Mouse (Mus musculus) heart, adult 9 months (tissue): Measurements from ENCODE around the gene Atp13a2.

Experiments used
- DNase-seq, 2 experiments: peaks; one replicate each; pipeline ENCODE4 v3.0.0; 2022; ENCODE audit warnings: low spot score in 2 of 2

The Atp13a2 gene

DNA sequence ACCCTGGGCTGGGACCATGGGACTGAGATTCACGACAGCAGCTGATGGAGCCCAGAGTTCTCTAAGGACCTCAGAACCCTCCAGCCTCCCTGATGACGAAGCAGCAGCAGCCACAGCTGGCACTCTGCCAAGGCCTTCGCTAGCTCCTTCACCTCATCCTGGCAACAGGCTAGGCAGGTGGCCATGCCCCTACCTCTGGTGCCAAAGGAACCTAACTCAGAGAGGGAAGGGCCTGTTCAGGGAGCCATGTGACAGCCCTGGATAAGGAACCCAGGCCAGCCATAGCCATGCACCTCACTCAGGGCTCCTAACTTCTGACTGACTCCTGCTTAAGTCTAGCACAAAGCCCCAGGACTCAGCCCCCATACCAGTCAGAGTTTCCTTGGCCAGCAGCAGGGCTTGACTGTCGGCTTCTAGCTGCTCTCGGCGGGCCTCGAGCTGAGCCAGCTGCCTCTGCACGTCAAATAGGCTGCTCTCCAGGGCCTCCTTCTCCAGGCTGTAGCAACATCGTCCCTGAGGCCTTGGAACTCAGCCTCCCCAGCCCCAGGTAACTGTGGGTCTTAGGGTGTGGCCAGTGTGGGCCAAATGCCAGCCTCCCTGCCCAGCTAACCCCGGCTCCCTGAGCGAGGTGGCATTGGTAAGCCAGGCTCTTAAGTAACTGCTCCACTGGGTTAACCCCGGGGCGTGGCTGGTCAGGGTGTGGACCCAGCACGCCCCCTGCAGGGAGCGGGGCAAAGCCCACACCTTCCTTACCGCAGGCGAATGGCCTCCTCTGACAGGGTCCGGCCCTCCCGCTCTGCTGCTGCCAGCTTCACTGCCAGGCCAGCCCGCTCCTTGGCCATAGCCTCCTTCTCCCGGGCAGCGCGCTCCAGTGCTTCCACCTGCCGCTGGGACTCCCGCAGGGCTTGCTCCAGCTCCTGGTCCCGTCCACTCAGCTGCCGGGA lies 47.2 kb downstream of the Atp13a2 start:
- no peak for DNase-seq

DNA sequence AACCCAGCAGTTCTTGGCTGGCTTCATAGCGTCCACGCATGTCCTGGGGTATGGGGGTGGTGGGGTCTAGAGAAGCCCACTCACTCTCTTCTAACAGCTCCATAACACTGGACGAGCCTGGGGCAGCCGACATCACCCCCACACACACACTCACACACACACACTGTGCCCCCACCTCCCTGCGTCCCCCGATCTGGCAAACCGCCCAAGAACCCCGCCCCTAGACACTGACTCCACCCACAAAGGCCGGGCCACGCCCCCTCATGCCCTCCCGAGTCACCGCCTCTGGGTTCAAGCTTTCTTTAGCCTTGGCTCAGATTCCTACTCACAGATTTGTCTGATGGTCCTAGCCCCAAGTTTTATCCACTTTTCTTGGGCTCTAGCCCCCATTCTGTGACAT lies 54.4 kb downstream of the Atp13a2 start:
- DNase-seq, result no peak

DNA sequence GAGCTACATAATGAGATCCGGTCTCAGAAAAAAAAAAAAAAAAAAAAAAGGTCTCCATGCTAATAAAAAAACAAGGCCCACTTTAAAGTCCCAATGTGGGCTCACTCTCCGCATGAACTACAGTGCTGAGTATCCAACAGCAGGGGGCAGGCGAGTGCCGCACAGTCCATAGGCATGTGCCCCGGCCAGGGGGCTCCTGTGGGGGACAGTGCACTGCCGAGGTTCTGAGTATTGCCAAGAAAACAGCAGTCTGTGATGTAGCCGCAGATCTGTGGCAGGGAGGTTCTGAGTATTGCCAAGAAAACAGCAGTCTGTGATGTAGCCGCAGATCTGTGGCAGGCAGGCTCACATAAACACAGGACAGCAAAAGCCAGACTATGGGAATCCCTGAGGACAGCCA lies 58.1 kb downstream of the Atp13a2 start:
- no peak for DNase-seq

DNA sequence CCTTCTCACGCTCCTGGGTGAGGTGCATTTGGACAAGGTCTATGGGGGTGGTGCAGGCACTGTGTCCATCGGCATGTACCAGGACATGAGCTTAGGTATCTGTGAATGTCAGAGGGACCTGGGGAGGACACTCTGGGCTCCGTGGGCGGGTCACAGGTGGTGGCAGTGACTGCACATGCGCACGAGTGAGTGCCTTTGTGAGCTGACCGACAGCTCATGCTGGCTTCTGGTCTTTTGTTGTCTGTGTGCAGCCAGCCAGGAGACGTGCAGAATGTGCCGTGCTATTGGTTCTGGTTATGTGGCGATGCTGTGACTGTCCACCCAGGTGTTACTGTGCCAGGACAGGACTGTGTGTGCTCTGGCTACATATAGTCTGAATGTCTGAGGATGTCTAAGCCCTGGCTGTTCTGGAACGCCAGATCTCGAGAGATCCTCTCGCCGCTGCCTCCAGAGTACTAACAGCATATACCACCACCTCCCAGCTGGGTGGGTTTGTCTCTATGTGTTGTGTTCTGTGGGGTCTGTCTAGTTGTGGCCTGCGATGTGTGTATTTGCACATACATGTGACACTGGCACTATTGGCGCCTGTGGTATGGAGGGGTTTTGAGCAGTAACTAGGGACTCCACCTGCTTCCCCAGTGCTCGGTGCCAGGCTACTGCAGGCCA lies 62.3 kb downstream of the Atp13a2 start:
- DNase-seq, result no peak

DNA sequence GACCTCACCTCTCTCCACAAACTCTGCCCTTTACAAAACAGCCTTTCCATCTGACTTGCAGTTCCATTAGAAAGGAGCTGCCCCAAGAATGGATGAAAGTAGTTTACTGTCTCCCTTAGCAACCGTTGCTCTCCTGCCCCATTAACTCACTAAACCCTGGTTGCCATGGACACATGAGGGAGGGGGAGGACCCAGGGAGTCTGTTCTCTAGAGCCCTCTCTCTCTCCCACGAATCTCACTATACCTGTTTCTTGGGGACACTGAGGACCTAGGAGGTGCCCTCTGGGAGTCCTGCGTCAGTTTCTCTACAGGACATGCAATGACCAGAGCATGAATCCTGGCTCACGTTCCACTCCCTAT lies 62.8 kb downstream of the Atp13a2 start:
- DNase-seq, result no peak

DNA sequence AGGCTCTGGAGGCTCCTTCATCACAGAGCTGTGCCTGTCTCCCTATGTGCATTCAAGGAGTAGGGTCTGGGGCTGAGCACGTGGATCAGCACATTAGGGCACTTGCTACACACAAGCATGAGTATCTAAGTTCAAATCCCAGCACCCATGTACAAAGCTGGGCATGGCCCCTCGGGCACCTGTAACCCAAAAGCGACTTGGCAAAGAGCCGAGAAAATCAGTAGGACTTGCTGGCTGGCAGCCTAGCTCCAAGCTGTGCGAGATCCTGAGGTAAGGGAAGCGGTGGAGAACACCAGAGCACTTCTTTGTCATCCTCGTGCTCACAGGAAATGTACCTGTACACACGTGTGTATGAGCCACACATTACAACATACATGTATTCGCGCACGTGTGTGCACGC lies 65.8 kb downstream of the Atp13a2 start:
- no peak for DNase-seq

DNA sequence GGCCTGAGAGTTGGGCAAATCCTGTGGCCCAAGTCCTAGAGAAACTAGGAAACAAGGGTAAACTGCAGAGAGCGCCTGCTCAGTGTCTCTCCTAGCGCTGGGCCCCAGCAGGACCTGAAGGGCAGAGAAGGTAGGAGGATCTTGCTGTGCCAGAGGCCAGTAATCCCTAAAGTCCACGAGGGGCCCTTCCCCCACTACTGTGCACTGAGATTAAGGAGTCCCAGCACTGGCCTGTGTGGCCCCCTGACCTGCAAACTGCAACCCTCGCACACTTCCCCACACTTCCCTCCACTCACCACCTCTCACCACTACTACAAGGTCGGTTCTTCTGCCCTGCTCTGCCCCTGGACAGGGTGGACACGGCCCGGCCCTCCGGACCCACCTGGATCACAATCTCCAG lies 66.5 kb downstream of the Atp13a2 start:
- DNase-seq, result no peak

DNA sequence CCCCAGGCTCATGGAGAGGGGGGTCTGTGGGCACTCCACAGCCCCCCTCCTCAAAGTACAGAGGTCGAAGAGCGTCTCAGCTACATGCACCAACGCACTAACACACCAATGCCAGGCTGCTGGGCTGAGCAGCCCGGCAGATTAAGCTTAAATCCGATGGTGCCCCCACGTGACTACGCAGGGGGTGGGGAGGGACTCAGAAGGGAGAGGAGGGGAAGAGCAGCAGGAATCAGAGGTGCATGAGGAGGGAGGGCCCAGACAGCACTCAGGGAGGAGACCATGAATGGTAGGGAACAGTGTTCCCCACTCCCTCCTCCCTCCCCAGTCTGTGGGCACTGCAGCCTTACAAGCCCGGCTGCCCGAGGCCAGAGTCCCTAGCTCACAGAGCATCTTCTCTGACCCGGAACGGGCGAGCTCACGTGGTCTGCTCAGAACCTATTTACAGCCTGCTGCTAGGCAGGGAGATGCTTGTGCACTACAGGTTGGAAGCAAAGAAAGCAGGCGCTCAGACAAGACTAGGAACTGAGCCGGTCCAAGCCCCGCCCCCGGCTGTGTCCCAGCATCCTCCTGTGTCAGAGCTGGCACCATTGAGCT lies 67.0 kb downstream of the Atp13a2 start:
- no peak for DNase-seq
